Comparison of ENCODE assay signal across 13 mouse cellular contexts in the genomic region with DNA sequence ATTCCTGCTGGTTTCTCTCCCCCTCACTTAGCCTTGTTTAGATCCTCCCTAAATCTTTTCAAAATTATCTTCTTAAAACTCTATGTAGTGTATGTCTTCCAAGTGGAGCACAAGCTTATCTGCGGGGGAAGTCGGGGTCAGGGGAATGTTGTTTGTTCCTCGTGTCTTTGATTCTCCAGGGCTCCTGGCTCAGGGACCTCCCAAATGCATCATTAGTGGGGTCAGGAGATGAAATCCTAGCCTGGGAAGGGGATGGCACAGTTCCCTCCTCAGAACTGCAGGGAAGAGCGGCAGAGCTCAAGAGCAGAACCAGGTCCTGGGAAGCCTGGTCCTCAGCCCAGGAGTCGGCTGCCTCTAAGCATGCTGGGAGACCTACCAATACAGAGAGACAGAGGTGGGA. TPM values are rescaled to one million over a fixed set of nuclear protein-coding genes. Genes with fewer than 3 reads are reported as not detected.
DNase-seq lines count a peak whose midpoint lies in the region; ATAC-seq and TF ChIP-seq lines count a peak whose summit lies in the region.
"Had no signal": no experiment of that assay in that cellular context is flagged by ENCODE, and none has a peak within 500 bp of the region (broad histone marks: within the 10 kb centered on the region; RNA-seq: fewer than 3 reads in every experiment).

No protein-coding gene starts in this region.

- no peaks in the 10 kb centered on the region for H3K36me3 ChIP-seq in heart, embryonic 12.5 days
- H3K36me3 ChIP-seq: limb, embryonic 12.5 days had no signal

- no peak overlapping the region for H3K4me2 ChIP-seq in heart, embryonic 12.5 days
- H3K4me2 ChIP-seq: limb, embryonic 12.5 days had no signal

- ATAC-seq in heart, embryonic 12.5 days (ENCODE audit: insufficient number of reproducible peaks, low FRiP score) = no peak
- no peak for ATAC-seq in erythroblast, adult 5-6 weeks (replicated peaks; ENCODE audit: low FRiP score, poor library complexity, severe bottlenecking)
- no peak for ATAC-seq in megakaryocyte progenitor cell, adult 5-6 weeks (replicated peaks; ENCODE audit: poor library complexity)
- ATAC-seq: hindbrain, postnatal 0 days had no signal

- 47% methylated on average over 5 of the region's 5 CpGs for WGBS in heart, embryonic 12.5 days

- no peak for TF ChIP-seq CTCF in left cerebral cortex, adult 2 months (IDR thresholded peaks at IDR 0.05)

- H3K27ac ChIP-seq in left cerebral cortex, adult 2 months = peak overlapping the region; percentile 55
- H3K27ac ChIP-seq in brown adipose tissue, adult 24 weeks (replicated peaks; ENCODE audit: low read depth, low read length) = peak overlapping the region; percentile 99
- peak overlapping the region; percentile 74 for H3K27ac ChIP-seq in heart, embryonic 12.5 days (ENCODE audit: poor library complexity, severe bottlenecking)
- H3K27ac ChIP-seq: hindbrain, postnatal 0 days had no signal

- H3K9me3 ChIP-seq in heart, embryonic 12.5 days (replicated peaks) = no peaks in the 10 kb centered on the region
- H3K9me3 ChIP-seq: limb, embryonic 12.5 days had no signal

- H3K4me3 ChIP-seq in left cerebral cortex, adult 2 months = no peak overlapping the region
- H3K4me3 ChIP-seq in brown adipose tissue, adult 24 weeks (ENCODE audit: insufficient read depth, low read depth, low read length) = peak overlapping the region; percentile 53
- H3K4me3 ChIP-seq in heart, embryonic 12.5 days = no peak overlapping the region
- H3K4me3 ChIP-seq: limb, embryonic 12.5 days had no signal

- peaks cover 15% of the 10 kb centered on the region for H3K4me1 ChIP-seq in brown adipose tissue, adult 24 weeks (ENCODE audit: control insufficient read depth, insufficient read depth, insufficient read length, low read length)
- peaks cover 58% of the 10 kb centered on the region for H3K4me1 ChIP-seq in heart, embryonic 12.5 days (replicated peaks)

- no peaks in the 10 kb centered on the region for H3K27me3 ChIP-seq in heart, embryonic 12.5 days (replicated peaks)
- H3K27me3 ChIP-seq: CH12.LX; limb, embryonic 12.5 days had no signal

- no peak overlapping the region for H3K9ac ChIP-seq in heart, embryonic 12.5 days
- H3K9ac ChIP-seq: limb, embryonic 12.5 days had no signal

- DNase-seq in left cerebral cortex, adult 2 months (ENCODE audit: extremely low spot score in 1 of 2, low spot score in 2 of 2) = no peak
- DNase-seq in left cerebral cortex, postnatal 25 days (ENCODE audit: low spot score in 2 of 2) = no peak
- DNase-seq in kidney, postnatal 25 days = peak; percentile 43 to 63
- no peak for DNase-seq in spleen, postnatal 14 days (ENCODE audit: low spot score in 2 of 2)
- DNase-seq: cerebellum, adult 9-10 months had no signal

- intact Hi-C loops in left cerebral cortex, adult 2 months (cut with DNase I) = no loop called here
- intact Hi-C loops in left cerebral cortex, postnatal 25 days (cut with DNase I) = no loop called here

RNA-seq across cellular contexts. Expression of gene Tmem140, which starts 2.3 kb away (rescaled TPM):
- 1 to 10 TPM; 3.1 TPM for total RNA-seq in left cerebral cortex, adult 2 months (2021)
- 1 to 10 TPM; 2.0 to 2.4 TPM for total RNA-seq in left cerebral cortex, postnatal 25 days (2021)
- polyA plus RNA-seq in brown adipose tissue, adult 24 weeks (2012; ENCODE audit: insufficient read depth, insufficient read length, missing spikeins) = 21.6 and 38.6 TPM in 2 replicates
- polyA plus RNA-seq in heart, embryonic 12.5 days (2016; fragmentation: Nextera tagmentation; extraction: Ambion mirVana) = 1.1 and 1.2 TPM in 2 replicates
- total RNA-seq in erythroblast, adult 5-6 weeks (2015; ENCODE audit: low replicate concordance) = 45.5 and 64.6 TPM in 2 replicates
- 56.7 and 80.9 TPM in 2 replicates for total RNA-seq in erythroblast, adult 5-6 weeks (2017; ENCODE audit: low replicate concordance)
- total RNA-seq in megakaryocyte progenitor cell, adult 5-6 weeks (2015) = 0.10 and 1.2 TPM in 2 replicates
- 0.33 and 0.88 TPM in 2 replicates for total RNA-seq in megakaryocyte progenitor cell, adult 5-6 weeks (2017)

RNA-seq across cellular contexts. Expression of gene Cyren, which starts 12.6 kb away (rescaled TPM):
- total RNA-seq in left cerebral cortex, adult 2 months (2021) = 1 to 10 TPM; 5.6 to 7.2 TPM
- total RNA-seq in left cerebral cortex, postnatal 25 days (2021) = 1 to 10 TPM; 5.5 to 6.1 TPM
- 3.3 and 5.0 TPM in 2 replicates for polyA plus RNA-seq in brown adipose tissue, adult 24 weeks (2012; ENCODE audit: insufficient read depth, insufficient read length, missing spikeins)
- 9.7 and 11.2 TPM in 2 replicates for polyA plus RNA-seq in heart, embryonic 12.5 days (2016; fragmentation: Nextera tagmentation; extraction: Ambion mirVana)
- 4.0 and 8.1 TPM in 2 replicates for total RNA-seq in erythroblast, adult 5-6 weeks (2015; ENCODE audit: low replicate concordance)
- 5.8 and 9.8 TPM in 2 replicates for total RNA-seq in erythroblast, adult 5-6 weeks (2017; ENCODE audit: low replicate concordance)
- 5.1 and 5.6 TPM in 2 replicates for total RNA-seq in megakaryocyte progenitor cell, adult 5-6 weeks (2015)
- total RNA-seq in megakaryocyte progenitor cell, adult 5-6 weeks (2017) = 2.5 and 2.9 TPM in 2 replicates

RNA-seq across cellular contexts. Expression of gene Wdr91, which starts 45.5 kb away (rescaled TPM):
- total RNA-seq in left cerebral cortex, adult 2 months (2021) = 10 to 100 TPM; 29.3 to 30.7 TPM
- 10 to 100 TPM; 28.3 to 36.4 TPM for total RNA-seq in left cerebral cortex, postnatal 25 days (2021)
- polyA plus RNA-seq in brown adipose tissue, adult 24 weeks (2012; ENCODE audit: insufficient read depth, insufficient read length, missing spikeins) = 12.4 and 13.9 TPM in 2 replicates
- 10.7 and 12.6 TPM in 2 replicates for polyA plus RNA-seq in heart, embryonic 12.5 days (2016; fragmentation: Nextera tagmentation; extraction: Ambion mirVana)
- total RNA-seq in erythroblast, adult 5-6 weeks (2015; ENCODE audit: low replicate concordance) = 35.7 and 37.4 TPM in 2 replicates
- total RNA-seq in erythroblast, adult 5-6 weeks (2017; ENCODE audit: low replicate concordance) = 53.2 and 72.1 TPM in 2 replicates
- total RNA-seq in megakaryocyte progenitor cell, adult 5-6 weeks (2015) = 5.8 and 6.1 TPM in 2 replicates
- 20.5 and 22.7 TPM in 2 replicates for total RNA-seq in megakaryocyte progenitor cell, adult 5-6 weeks (2017)

RNA-seq across cellular contexts. Expression of gene Stra8, which starts 54.8 kb away (rescaled TPM):
- total RNA-seq in left cerebral cortex, adult 2 months (2021) = not detected
- not detected for total RNA-seq in left cerebral cortex, postnatal 25 days (2021)
- not detected in 2 replicates for polyA plus RNA-seq in brown adipose tissue, adult 24 weeks (2012; ENCODE audit: insufficient read depth, insufficient read length, missing spikeins)
- polyA plus RNA-seq in heart, embryonic 12.5 days (2016; fragmentation: Nextera tagmentation; extraction: Ambion mirVana) = not detected in 2 replicates
- not detected in 2 replicates for total RNA-seq in erythroblast, adult 5-6 weeks (2015; ENCODE audit: low replicate concordance)
- not detected in 2 replicates for total RNA-seq in erythroblast, adult 5-6 weeks (2017; ENCODE audit: low replicate concordance)
- total RNA-seq in megakaryocyte progenitor cell, adult 5-6 weeks (2015) = not detected in 2 replicates
- total RNA-seq in megakaryocyte progenitor cell, adult 5-6 weeks (2017) = not detected in 2 replicates
- total RNA-seq: hindbrain, postnatal 0 days had no signal
- polyA plus RNA-seq: hindbrain, postnatal 0 days; limb, embryonic 12.5 days; urinary bladder, adult 2 months had no signal

Comparison
In these comparisons a context has a peak if more than half of its experiments do, and no peak if none do; other contexts are left out.
1. DNase-seq: peak in kidney, postnatal 25 days (2 of 2); none in left cerebral cortex, adult 2 months (0 of 2), left cerebral cortex, postnatal 25 days (0 of 2) and spleen, postnatal 14 days (0 of 2).
2. RNA of gene Tmem140, which starts 2.3 kb away (total RNA-seq): 45.5 to 80.9 TPM in erythroblast, adult 5-6 weeks; 3.1 TPM in left cerebral cortex, adult 2 months, 2.0 to 2.4 TPM in left cerebral cortex, postnatal 25 days and 0.10 to 1.2 TPM in megakaryocyte progenitor cell, adult 5-6 weeks; every median in the first group is over 10 times any median in the second.
3. Peak in every context shown above with its lines, with median percentiles within 50 percentile points of each other: H3K27ac ChIP-seq.